Mouse (Mus musculus) bone marrow, adult 2 months (tissue): Measurements from ENCODE around the gene Map7.

ENCODE experiments used
- CTCF ChIP-seq: fragments of 200-500 bp; IDR thresholded peaks from 2 replicates; pipeline ENCODE4 v1.5.1; 2011; ENCODE audit warnings: low read length, control low read depth; ENCODE audit not compliant: control insufficient read depth, insufficient read depth
- POLR2A ChIP-seq: fragments of 200-500 bp; IDR thresholded peaks from 2 replicates; pipeline ENCODE4 v1.6.1; 2011; ENCODE audit warnings: low read depth, mild to moderate bottlenecking, control low read depth, low read length, borderline replicate concordance; ENCODE audit not compliant: control insufficient read depth

DNA sequence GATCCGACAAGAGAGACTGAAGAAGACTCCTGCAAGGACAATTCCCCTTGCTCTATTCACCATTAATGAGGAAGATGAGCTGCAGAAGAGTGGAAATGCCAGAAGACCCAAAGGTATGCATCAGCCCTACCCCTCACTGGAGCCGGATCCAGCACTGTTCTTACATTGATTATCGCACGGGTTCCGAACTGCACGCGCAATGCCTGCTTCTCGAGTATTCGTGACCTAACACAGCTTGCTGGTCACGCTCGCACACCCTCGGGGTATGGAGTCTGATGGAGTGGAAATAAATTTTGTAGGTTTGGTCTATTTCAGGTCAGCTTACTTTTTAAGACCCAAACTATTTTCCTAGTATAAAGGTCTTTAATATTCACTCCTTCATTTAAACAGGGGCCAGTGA, 22.9 kb downstream of the Map7 start:
- TF ChIP-seq CTCF (no peak), POLR2A (no peak)
